Mouse (Mus musculus): ENCODE measurements around the gene Pts.
A peak's percentile ranks its signal among the peaks of the same experiment; 100 is the strongest.

Pts gene

GRCm38 (mm10) chr9:50533328-50533727 is 4.8 kb upstream of the Pts start:
- peak; percentile 86 for DNase-seq (ENCODE audit: low read depth, low spot score)

- peak; percentile 62 for DNase-seq (ENCODE audit: low read depth, low spot score)
These were observed 2.4 kb upstream of the Pts start for GRCm38 (mm10) chr9:50530890-50531289.

GRCm38 (mm10) chr9:50527860-50528259 is 664 bp downstream of the Pts start:
- peak; percentile 64 for DNase-seq (ENCODE audit: low read depth, low spot score)

- no peak for DNase-seq (ENCODE audit: low read depth, low spot score)
These were observed 2.9 kb downstream of the Pts start for GRCm38 (mm10) chr9:50525585-50525984.

- DNase-seq (ENCODE audit: low read depth, low spot score) = no peak
These were observed 3.6 kb downstream of the Pts start for GRCm38 (mm10) chr9:50524936-50525335.

- DNase-seq (ENCODE audit: low read depth, low spot score) = no peak
These were observed 6.0 kb downstream of the Pts start for GRCm38 (mm10) chr9:50522574-50522973.

GRCm38 (mm10) chr9:50521562-50521961 is 7.0 kb downstream of the Pts start:
- DNase-seq (ENCODE audit: low read depth, low spot score) = no peak

- no peak for DNase-seq (ENCODE audit: low read depth, low spot score)
These were observed 7.8 kb downstream of the Pts start for GRCm38 (mm10) chr9:50520748-50521147.

- peak; percentile 42 for DNase-seq (ENCODE audit: low read depth, low spot score)
These were observed 9.7 kb downstream of the Pts start for GRCm38 (mm10) chr9:50518781-50519180.

- no peak for DNase-seq (ENCODE audit: low read depth, low spot score)
These were observed 13.1 kb downstream of the Pts start for GRCm38 (mm10) chr9:50515462-50515861.

- no peak for DNase-seq (ENCODE audit: low read depth, low spot score)
These were observed 21.0 kb downstream of the Pts start for GRCm38 (mm10) chr9:50507570-50507969.

GRCm38 (mm10) chr9:50505405-50505804 is 23.1 kb downstream of the Pts start:
- DNase-seq (ENCODE audit: low read depth, low spot score) = no peak

GRCm38 (mm10) chr9:50502949-50503348 is 25.6 kb downstream of the Pts start:
- no peak for DNase-seq (ENCODE audit: low read depth, low spot score)

- DNase-seq (ENCODE audit: low read depth, low spot score) = peak; percentile 89
These were observed 27.5 kb downstream of the Pts start for GRCm38 (mm10) chr9:50500974-50501501.

- DNase-seq (ENCODE audit: low read depth, low spot score) = no peak
These were observed 28.0 kb downstream of the Pts start for GRCm38 (mm10) chr9:50500467-50500973.

GRCm38 (mm10) chr9:50499781-50500180 is 28.7 kb downstream of the Pts start:
- no peak for DNase-seq (ENCODE audit: low read depth, low spot score)

- DNase-seq (ENCODE audit: low read depth, low spot score) = no peak
These were observed 29.7 kb downstream of the Pts start for GRCm38 (mm10) chr9:50498815-50499214.

GRCm38 (mm10) chr9:50497536-50497935 is 31.0 kb downstream of the Pts start:
- no peak for DNase-seq (ENCODE audit: low read depth, low spot score)

GRCm38 (mm10) chr9:50497076-50497475 is 31.4 kb downstream of the Pts start:
- no peak for DNase-seq (ENCODE audit: low read depth, low spot score)

- DNase-seq (ENCODE audit: low read depth, low spot score) = no peak
These were observed 32.0 kb downstream of the Pts start for GRCm38 (mm10) chr9:50496546-50496945.

- no peak for DNase-seq (ENCODE audit: low read depth, low spot score)
These were observed 32.4 kb downstream of the Pts start for GRCm38 (mm10) chr9:50496151-50496505.

- no peak for DNase-seq (ENCODE audit: low read depth, low spot score)
These were observed 32.9 kb downstream of the Pts start for GRCm38 (mm10) chr9:50495405-50496150.

GRCm38 (mm10) chr9:50494311-50494710 is 34.2 kb downstream of the Pts start, which contains the start of gene Plet1:
Gene Plet1, plus strand, starts transcription at chr9:50494525.
- DNase-seq (ENCODE audit: low read depth, low spot score) = no peak
